Mouse (Mus musculus) lung, postnatal 10 days (tissue): ENCODE results near the gene Ddx4.
A peak's percentile ranks its signal among the peaks of the same experiment; 100 is the strongest.

ENCODE experiments used
- DNase-seq: peaks from one replicate; pipeline ENCODE4 v3.0.0; 2021

Gene Ddx4

DNA sequence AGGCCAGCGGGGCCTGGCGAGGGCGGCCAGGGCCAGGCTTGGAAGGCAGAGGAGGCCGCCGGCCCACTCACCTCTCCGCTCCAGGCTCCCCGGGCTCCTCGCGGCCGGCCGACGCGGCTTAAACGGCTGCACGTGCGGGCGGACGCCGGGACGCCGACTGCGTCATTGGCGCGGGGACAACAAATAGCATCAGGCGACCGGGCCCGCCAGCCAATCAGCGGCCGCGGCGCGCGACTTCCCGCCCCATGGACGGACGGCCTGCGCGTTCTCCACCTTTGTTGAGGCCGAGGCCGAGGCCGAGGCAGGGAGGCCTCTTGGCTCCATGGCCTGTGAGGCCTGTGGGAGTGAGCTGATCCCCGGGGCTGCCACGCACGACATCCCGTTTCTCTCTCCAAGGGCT, at the start of gene Ddx4:
Gene Ddx4 (minus strand): TSS at position 271 of the 400 bp plus-strand sequence.
- DNase-seq: no peak

DNA sequence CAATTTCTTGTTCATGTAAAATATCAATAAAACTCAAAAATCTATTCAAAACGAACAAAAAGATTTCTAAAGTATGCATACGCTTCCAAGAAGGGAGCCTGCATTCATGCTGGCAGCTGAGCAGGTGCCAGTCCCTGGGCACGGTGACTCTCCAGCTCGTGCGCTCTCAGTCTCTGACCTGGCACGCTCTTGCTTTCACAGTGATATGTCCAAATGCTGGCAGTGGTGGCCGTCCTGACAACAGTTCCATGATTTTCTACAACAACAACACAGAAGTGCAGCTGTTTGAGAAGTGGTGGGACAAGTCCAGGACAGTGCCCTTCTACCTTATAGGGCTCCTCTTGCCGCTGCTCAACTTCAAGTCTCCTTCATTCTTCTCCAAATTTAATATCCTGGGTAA, 49.0 kb upstream of the Ddx4 start:
- no peak for DNase-seq

DNA sequence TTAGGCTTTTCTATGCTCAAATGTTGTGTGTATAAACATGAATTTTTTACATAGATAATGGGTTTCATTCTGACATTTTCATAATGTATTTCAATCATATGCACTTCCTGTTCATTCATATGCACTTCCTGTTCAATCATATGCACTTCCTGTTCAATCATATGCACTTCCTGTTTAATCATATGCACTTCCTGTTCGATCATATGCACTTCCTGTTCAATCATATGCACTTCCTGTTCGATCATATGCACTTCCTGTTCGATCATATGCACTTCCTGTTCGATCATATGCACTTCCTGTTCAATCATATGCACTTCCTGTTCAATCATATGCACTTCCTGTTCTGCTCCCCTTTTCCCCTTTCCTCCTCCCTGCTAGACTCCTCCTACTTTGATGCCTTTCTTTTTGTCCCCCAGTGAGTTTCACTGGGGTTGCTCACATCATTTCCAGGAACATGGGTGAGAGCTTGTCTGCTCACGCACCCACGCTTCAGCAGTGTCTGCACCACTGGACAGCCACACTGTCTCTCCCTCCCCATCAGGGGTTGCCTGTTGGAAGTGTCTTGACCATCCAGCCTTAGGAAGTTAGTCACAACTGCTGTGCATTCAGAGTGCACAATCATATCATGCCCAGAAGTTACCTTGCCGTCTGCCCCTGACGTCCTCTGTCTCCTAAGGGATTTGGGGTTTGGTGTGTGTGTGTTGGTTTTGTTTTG, 43.4 kb upstream of the Ddx4 start:
- DNase-seq: no peak

DNA sequence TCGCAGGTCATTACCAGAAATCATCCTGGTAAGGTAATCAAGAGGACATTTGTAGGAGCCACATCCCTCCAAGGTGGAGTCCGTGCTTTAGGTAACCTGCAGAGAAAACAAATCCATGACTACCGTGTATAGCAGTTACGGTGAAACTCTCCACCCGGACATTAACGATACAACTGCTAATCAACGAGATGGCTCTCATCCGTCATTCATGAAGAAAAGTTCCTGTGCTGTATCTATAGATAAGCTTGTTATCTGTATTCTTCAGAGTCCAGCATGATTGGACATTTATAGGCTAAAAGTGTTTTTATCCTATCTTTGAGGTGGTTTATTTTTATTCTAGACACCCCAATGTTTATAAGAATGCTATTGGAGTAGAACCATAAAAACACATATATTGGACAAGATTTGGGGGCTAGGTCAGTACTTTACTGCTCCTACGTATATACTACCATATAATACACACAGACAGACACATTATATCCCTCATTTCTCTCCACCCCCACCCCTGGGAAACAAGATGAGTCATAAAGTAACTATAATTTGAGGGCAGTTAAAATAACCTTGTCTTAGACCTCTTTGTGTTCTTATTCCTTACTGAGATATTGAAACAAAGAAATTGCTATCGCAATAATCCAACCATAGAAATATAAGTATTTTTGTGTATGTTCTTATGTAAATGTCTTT, 40.7 kb upstream of the Ddx4 start:
- DNase-seq: no peak

DNA sequence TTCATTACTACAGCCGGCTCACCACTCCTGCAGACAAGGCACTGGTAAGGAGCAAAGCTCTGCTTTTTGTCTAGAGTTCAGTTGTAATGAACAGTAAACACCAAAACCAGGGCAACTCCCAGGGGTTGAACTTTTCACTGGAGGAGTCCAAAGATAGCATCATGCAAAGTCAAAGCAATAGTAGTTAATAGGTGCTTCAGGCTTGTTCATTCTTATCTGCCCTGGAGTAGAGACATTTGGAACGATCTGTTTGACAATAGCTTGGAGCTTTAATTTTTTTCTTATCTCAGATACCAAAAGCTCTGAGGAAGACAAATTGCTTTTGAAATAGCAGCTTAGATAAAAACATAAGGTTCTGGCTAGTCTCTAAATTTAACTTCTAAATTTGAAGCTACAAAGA, 33.9 kb upstream of the Ddx4 start:
- DNase-seq: no peak

DNA sequence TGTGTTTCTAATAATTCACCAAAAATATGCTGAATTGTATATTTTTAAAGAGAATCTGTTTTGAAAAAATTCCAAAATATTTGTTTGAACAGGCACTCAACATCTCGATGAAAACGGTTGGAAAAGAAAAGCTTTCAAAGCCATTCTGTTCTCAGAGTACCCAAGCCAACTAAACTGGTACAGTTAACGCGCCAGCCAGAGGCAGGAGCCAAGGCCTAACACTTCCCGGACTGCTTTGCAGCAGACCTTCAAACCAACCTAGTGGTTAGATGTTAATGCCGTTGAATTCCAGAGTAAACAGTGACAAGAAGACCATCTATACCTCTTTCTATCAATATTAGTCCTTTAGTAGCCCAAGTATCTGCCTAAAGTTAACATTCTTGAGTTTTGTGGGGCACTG, 31.7 kb upstream of the Ddx4 start:
- DNase-seq: no peak

DNA sequence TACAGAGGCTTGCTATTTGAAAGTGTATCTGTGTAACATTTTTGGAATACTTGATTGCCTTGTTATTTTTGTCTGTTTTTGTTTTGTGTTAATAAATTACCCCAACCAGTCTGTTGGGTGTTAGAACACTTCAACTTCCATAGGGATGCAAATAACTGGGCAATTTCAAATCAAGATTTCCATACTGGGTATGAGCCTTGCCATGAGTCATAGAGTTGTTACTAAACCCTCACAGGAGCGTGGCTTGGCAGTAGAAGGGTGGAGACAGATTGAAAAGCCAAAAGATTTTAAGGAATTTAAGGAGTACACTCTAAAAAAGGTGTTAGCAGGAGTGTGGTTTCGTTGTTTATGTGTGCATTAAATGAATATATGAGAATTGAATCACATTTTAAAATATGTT, 31.0 kb upstream of the Ddx4 start:
- DNase-seq: no peak

DNA sequence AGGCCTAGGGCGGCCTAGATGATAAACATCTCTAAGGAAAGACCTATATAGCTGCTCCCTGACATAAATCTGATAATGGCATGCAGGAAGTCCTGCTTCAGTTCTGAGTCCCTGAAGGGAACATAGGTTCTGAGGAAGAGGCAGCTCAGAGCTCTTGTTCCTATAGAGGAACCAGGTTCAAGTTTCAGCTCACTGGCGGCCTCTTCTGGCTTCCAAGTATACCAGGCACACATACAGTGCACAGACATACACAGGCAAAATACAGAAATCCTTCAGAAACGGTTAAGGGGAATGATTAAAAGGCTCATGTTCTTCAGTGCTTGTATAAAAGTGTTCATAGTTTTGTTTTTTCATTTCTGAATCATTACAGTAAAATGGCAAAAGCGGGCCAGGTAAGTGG, 25.9 kb upstream of the Ddx4 start:
- no peak for DNase-seq

DNA sequence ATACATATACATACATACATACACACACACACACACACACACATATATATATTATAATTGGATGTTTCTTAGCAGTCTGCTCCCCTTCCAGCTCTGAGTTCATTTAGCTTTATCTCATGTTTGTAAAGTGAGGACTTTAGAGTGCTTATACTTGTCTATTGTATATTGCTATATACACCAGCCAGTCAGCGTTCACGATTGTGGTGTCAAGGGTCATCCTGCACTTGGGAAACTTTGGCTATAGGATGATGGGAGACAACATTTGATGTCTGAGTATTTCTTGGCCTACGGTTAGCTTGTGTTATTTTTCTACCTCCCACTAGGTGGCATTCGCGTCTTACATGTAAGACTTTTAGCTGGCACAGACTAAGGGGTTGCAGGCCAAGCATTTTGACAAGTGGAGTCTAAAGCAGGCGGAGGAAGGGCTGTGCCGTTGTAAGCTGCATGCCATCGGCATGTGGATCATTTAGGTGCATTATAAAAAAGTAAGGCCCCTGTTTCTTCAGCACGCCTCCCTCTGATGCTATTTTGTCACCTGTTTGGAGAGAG, 21.7 kb upstream of the Ddx4 start:
- peak; percentile 82 for DNase-seq

DNA sequence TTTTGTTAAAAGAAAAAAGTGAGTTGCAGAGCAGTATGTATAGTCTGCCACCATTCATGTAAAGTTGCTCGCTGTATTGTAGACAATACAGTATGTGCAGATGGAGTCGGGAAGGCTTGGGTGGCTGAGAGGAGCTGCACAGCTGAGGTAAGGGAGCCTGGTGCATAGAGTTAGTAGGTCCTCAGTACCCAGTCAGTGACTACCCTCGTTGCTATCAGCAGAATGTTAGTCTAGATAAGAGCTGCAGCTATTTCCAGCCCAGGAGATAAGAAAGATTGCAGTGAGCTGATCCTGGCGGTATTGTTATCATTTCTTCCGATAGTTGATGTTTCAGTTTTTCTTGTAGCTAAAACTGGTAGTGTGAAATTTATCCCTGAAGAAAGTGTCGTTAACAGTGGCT, 20.5 kb upstream of the Ddx4 start:
- DNase-seq: no peak

DNA sequence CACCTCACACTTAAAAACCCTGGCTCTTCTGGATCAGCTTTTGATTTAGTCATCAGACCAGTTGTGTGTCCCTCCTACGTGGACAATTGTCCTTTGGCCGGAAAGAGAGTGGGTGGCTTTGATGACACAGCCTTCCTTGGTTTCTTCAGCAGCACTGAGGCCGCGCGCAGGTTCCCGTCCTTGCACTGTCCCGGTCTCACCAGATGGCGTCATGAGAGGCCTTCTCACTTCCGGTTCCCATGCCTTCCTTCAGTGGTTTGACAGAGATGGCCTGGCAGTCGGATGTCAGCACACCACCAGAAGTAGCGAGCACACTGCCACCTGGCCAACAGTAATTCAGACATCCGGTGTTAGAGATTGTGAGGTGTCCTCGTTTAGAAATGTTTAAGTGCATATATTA, 19.4 kb upstream of the Ddx4 start:
- DNase-seq: peak; percentile 13

DNA sequence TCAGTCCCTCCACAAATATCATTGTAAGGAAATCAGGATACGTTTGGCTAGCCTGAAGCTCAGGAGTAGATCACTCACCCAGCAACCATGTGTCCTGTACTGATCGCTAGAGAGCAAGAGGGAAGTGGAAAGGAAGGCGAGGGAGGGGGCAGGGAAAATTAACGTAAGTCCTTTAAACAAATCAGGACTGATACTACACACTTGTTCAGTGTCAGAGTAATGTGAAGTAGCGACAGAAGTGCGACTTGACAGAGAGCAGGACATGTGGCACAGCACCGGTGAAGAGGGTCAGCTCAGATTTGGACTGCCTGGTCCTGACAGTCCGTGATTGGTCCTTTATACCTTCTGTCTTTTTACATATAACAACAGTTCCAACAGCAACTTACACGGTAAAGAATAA, 14.9 kb upstream of the Ddx4 start:
- DNase-seq: no peak

DNA sequence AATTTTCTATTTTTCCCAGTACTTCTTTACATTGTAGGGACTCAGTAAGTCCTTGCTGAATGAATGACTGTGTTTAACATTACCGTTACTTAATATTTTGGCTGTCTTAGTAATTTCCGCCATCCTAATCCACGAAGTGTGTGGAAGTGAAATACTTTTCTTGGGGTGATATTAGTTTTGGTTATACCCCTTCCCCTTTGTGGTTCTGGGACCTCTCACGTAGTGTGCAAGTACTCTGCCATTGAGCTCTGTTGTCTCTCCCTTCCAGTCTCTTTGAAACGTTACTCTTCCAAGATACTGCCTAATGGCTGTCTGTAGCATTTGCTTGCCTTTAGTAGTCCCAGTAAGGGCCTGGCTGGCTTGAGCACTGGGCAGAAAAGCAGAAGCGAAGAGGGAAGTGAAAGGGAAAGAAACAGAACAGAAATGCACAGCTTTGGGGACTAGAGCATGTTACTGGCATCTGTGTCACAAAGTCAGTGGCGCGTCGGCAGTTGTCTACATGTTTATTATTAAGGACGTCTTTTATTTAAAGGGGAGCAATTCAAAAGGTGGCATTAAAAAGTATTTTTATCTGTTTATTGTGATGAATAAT, 14.3 kb upstream of the Ddx4 start:
- no peak for DNase-seq

DNA sequence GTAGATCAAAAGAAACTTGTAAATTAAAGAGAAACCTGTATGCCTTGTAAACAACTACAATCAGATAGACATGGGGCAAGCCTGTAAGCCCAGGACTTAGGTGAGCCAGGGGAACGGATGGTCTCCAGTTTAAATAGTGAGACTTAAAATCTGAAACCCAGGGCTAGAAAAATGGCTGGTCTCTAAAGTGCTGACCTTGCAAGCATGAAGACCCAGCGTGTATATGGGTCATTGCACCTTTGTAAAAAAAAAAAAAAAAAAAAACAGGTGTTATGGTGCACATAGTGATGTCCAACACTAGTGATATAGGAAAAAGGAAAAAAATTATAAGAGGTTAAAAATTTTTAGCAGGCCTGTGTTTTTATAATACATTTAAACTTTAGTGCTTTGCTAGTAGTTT, 9.4 kb upstream of the Ddx4 start:
- DNase-seq: no peak

DNA sequence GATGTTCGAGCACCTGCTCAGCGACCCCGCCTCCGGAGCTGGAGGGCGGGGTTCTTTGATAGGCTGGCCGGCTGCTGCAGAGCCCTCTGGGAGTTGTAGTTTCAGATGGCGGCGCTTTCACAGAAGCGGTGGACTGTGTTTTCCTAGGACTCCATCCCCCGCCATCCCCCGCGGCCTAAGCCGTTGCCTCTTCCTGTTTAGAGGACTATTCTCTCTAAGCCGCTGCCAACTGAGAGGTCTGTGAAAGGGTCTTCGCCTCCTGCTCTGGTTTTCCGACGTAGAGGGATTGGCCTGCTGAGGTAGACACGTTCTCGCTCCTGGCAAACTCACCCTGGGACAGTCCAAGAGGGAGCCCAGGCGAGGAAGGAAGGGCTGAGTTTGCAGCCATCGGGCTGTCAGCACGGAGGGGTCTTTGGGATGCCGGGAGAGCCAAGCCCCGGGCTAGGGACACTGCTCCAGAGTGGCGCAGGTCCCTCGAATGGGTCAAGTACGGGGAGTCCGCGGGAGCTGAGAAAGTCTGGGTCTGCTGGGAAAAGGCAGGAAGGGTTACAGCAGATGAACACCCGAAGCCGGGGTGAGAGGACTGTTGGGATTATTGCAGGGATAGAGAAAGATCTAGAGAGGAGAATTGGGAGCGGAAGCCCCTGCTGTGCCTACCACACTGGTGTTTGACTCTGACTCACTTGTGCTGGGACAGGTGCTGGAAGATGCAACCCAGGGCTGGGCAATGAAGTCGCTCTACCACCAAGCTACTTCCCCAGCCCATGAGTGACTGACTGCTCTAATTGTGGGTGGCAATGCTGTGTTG, 8.5 kb upstream of the Ddx4 start, which contains the start of gene Slc38a9:
Gene Slc38a9 (plus strand): TSS at position 178 of the 808 bp plus-strand sequence.
- peak; percentile 96 for DNase-seq

DNA sequence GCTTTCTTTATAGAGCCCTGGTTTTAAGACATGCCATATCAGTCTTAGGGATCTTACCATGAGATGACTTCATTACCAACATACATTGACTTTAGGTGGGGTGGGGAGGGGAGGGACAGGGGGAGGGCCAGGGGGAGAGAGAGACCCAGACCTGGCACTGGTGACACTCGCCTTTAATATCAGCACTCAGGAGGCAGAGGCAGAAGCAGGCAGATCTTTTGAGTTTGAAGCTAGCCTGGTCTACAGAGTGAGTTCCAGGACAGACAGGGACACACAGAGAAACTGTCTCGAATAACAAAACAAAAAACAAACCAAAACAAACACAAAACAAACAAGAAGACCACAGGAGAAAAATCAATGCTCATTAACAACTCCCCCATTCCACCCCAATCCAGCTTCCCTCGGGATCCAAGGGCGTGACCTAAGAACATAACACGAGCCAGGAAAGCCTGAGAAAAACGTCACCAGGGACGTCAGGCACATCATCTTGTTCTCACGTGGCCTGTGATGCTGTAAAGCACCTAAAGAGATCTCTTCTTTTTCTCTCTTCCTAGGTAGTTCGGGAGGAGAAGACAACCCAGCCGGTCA, 7.8 kb upstream of the Ddx4 start:
- no peak for DNase-seq

DNA sequence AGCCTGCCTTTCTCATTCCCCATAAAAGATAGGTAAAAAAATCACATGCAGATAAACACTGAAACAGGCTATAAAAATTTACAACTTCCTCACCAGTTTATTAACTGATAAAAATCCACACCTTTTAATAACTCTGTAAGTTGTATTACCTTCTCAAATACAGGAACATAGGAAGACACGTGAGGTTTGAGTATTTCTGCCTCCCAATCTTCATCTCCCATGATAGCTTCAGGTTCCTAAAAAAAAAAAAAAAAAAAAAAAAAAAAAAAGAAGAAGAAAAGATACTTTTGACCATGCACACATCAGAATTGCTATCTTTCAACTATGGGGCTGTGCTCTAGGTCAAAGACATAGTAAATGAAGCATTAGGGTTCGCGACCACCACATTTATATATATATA, 1.1 kb downstream of the Ddx4 start:
- no peak for DNase-seq

DNA sequence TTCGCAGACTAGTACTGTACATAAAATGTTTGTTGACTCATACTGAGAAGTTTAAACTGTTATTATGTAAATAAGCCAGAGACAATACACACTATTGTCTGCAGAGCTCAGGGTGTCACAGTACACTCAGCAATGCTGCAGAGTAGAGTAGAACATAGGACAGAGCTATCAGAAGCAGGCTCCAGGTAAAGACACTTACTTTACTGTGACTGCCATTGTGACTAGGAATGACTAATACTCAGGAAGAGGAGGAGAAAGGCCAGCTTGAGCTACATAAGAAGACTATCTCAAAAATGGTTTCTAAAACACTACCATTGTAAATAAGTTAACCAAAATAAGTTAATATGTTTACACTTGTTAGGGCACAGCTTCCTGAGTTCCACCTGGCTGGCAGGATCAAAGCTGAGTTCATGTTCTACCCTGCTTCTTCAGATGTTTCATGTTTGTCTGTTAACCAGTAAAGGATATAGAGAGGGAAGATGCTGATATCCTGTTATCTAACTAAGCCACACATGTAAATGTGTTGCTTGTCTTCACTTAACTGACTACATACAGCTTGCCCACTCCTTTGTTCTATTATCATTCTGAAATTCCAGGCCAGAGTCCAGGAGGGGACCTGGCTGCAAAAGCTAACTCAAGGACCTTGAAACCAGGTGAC, 6.6 kb downstream of the Ddx4 start:
- no peak for DNase-seq

DNA sequence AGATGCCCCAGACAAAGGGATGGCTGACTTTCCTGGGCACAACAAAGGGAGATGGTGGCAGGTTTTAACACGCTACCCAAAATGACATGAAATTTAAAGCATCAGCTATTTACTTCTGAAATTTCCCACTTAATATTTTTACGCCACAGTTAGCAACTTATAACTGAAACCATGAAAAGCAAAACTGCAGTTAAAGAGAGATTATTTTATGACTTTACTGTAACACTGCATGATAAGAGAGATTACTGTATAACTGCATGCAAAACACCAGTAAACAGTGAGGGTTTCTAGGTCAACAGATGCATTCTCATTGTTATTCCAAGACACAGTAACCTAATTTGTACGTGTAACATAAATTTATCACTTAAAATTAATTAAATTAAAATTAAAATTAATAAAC, 7.3 kb downstream of the Ddx4 start:
- no peak for DNase-seq

DNA sequence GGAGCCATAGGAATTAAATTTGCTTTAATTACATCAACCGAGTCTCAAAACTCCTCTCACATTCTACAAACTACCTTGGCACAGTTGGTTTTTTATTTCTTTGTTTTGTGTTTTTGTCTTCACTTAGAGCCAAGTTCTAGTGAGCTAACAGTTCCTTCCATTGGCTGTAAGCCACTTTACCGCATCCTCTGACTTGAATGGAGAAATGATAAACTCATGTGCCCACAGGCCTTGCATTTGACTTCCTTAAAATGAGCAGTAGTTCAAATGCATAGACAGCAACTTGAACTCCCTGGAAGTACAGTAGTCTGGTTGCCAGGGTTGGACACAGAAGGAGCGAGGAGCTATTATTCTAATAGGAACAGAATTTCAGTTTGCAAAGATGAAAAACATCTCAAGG, 9.4 kb downstream of the Ddx4 start:
- no peak for DNase-seq

DNA sequence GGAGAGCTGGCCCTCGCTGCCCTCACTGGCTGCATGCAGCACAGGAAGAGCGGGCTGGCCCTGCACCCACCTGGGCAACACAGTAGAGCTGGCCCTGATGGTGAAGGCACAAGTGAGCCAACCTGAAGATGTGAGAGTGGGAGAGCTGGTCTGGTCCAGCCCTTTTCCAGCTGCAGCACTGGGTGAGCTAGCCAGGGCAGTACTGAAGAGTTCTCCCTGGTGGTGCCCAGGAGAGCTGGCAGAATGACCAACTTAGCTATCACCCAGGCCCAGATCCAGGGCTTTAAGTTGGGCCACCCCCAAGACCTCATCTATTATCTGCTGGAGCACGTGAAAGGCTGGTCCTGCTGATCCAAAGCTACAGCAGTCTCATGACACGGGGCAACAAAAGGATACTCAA, 13.2 kb downstream of the Ddx4 start:
- DNase-seq: no peak

DNA sequence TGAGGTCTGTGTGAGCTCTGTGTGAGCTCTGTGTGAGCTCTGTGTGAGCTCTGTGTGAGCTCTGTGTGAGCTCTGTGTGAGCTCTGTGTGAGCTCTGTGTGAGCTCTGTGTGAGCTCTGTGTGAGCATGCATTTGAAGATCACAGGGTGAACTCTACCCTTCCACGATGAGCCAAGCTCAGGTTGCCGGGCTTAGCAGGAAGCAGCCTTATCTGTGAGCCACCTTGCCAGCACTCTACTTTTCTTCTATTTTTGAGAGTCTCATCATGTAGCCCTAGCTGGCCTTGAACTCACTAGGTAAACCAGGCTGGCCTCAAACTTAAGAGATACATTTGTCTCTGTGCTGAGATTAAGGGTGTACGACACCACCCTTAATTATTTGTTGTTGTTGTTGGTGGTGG, 15.8 kb downstream of the Ddx4 start:
- no peak for DNase-seq
